Mouse (Mus musculus): ENCODE results near the gene Dock9.

Dock9 gene

DNA sequence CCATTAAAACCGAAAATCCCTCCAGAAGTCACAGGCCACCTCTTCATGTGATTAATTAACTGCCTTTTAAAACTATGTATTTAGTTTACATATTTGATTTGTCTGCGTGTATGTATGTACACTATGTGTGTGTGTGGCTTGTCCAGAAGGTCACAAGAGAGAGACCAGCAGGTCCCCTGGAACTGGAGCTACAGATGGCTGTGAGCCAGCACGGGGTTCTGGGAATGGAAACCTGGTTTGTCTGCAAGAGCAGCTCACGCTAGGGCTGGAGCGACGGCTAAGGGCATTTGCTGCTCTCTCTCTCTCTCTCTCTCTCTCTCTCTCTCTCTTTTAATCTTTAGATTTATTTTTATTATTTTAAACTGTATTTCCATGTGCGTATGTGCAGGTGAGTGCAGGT lies 144.4 kb downstream of the Dock9 start:
- no peak for TF ChIP-seq GATA4 (IDR thresholded peaks at IDR 0.05; ENCODE audit: insufficient replicate concordance, low read length)

GRCm38 (mm10) chr14:121648581-121649060 lies 149.0 kb downstream of the Dock9 start:
- no peak for TF ChIP-seq GATA4 (IDR thresholded peaks at IDR 0.05; ENCODE audit: insufficient replicate concordance, low read length)

DNA sequence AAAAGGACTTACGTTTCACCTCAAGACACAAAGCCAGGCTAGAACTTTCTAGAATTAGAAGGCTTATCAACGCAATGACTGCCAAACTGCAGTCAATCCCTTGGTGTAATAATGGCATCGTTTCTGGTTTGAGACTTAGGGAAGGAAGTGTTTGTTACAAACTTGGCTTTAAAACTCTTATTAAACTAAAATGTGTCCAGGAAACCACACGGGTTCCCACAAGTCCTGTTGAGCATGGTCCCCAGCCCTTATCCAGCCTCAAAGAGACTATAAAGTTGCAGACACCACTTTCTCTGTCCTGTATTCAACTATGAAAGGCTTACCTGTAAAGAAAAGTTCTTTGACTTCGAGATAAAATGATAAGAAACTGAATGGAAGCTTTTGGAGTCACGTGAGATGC lies 149.9 kb downstream of the Dock9 start:
- no peak for TF ChIP-seq GATA4 (IDR thresholded peaks at IDR 0.05; ENCODE audit: insufficient replicate concordance, low read length)

- no peak for TF ChIP-seq GATA4 (IDR thresholded peaks at IDR 0.05; ENCODE audit: insufficient replicate concordance, low read length)
These were observed 151.0 kb downstream of the Dock9 start for GRCm38 (mm10) chr14:121646617-121647016.

GRCm38 (mm10) chr14:121644302-121644701 lies 153.3 kb downstream of the Dock9 start:
- TF ChIP-seq GATA4 (IDR thresholded peaks at IDR 0.05; ENCODE audit: insufficient replicate concordance, low read length): no peak

DNA sequence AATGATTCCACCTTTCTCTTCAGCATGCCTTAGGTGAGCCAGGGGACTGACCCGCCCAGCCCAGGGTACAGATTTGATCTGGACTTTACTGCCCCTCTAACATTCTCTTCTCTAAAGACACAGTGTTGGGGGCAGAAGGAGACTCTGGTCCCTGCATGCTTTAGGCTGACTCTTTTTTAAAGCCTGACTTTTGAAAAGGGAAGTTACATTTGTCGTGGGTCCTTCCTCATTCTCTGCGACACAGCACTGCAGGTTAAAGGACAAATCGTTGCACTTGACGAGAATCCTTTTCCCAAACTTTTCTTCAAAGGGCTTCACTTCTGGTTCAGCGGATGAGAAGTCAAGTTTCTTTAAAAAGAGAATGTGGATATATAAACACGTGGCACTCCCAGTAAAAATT lies 156.4 kb downstream of the Dock9 start:
- no peak for TF ChIP-seq GATA4 (IDR thresholded peaks at IDR 0.05; ENCODE audit: insufficient replicate concordance, low read length)

DNA sequence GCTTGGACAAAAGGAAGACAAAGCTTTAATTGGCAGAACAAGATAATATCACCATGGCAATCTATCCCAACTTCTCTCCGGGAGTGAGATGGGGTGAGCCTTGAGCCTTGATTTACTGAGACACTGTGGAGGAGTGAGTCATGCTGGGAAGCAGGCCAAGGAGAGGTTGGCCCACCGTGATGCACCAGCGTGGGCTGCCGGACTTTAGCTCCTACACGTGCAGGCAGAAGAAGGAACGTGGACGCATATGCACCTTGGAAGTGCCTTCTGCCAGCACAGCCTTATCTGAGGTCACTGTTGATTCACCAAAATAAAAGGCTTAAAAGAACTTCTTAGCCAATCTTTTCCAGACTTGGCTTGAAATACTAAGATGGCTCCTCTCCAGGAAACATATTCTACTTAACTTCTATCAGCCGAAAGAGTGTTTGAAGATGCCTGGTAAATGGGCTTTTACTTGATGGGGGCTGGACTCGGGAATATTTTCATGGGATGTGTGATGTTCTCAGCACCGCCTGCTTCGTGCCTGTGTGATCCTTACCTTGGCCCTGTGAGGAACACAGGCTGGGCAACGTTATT lies 160.6 kb downstream of the Dock9 start:
- no peak for TF ChIP-seq GATA4 (IDR thresholded peaks at IDR 0.05; ENCODE audit: insufficient replicate concordance, low read length)

DNA sequence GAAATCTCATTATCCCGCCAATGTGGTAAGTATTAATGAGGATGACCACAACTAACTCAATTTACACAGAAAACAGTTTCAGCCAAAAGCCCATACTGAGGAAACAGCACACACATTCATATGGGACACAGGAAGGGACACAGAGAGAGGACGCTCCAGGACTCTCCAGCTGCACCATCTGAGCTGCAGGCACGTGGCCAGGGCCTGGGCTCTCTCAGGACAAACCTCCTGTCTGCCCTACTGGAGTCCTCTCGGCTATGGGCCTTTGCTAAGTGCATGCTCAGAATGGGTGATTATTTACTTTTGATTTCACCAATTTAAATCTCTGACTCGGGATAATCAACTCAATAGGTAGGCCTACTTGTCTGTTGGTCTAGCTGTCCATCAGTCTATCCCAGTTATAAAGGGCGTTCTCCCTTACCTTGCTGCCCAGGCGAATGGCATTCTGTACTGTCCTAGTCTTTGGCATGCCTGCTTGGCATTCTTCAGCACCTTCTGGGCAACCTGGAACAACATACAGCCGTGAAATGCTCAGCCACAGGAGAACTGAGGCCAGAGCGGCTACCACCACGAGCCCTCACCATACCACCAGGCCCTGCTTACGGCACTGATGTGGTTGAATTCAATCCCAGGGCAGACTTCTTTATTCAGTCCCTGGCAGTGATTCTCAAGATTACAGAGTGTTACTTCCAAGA lies 162.8 kb downstream of the Dock9 start:
- no peak for TF ChIP-seq GATA4 (IDR thresholded peaks at IDR 0.05; ENCODE audit: insufficient replicate concordance, low read length)

GRCm38 (mm10) chr14:121634093-121634735 lies 163.4 kb downstream of the Dock9 start:
- no peak for TF ChIP-seq GATA4 (IDR thresholded peaks at IDR 0.05; ENCODE audit: insufficient replicate concordance, low read length)

- TF ChIP-seq GATA4 (IDR thresholded peaks at IDR 0.05; ENCODE audit: insufficient replicate concordance, low read length): no peak
These were observed 165.7 kb downstream of the Dock9 start for GRCm38 (mm10) chr14:121631934-121632333.

- TF ChIP-seq GATA4 (IDR thresholded peaks at IDR 0.05; ENCODE audit: insufficient replicate concordance, low read length): no peak
These were observed 170.9 kb downstream of the Dock9 start for GRCm38 (mm10) chr14:121626741-121627140.

DNA sequence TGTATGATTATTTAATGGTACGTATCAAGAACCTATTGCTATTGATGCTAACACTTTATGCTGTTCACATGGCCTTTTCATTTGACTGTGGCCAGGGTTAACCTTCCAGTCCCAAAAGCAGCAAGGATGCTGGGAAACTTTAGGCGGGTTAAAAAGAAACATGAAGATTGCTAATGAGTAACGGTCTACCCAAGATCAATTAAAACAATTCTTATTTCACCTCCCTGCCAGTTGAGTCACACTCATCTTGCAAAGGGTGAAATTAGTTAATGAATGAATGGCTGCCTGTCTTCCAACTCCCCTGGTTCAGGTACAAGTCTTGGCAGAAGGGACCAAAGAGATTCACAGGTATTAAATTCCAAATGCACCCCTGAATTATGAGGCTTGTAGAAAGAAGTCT lies 175.8 kb downstream of the Dock9 start:
- no peak for TF ChIP-seq GATA4 (IDR thresholded peaks at IDR 0.05; ENCODE audit: insufficient replicate concordance, low read length)

DNA sequence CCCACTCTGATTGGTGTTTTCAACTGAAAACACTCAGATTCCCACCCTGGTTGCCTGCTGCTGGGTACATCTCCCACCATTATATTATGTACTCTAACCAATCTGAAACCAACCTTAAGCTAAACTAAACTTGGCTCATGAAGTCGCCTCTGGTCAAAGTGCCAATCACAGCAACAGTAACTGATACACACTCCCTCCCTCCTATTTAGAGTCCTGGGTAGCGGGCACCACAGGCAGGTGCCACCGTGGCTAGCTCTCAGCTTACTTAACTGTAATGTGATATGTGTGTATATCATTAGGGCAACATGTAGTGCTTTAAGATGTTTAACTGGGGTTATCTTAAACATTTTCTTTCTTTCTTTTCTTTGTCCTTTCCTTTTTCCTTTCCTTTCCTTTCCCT lies 177.1 kb downstream of the Dock9 start:
- TF ChIP-seq GATA4 (IDR thresholded peaks at IDR 0.05; ENCODE audit: insufficient replicate concordance, low read length): no peak

DNA sequence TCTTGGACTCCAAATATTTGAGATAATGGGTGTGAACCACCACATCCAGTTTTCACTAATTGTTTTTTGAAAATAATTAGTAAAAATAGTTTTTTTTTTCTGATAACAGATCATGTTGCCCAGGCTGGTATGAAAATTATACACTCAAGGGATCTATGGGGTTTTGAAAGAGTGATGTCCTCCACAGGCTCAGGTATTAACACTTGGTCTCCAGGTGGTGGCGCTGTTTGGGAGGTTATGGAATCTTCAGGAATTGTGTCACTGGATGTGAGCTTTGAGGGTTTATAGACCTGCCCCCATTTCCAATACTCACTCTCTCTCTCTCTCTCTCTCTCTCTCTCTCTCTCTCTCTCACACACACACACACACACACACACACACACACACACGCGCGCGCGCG lies 177.5 kb downstream of the Dock9 start:
- no peak for TF ChIP-seq GATA4 (IDR thresholded peaks at IDR 0.05; ENCODE audit: insufficient replicate concordance, low read length)

DNA sequence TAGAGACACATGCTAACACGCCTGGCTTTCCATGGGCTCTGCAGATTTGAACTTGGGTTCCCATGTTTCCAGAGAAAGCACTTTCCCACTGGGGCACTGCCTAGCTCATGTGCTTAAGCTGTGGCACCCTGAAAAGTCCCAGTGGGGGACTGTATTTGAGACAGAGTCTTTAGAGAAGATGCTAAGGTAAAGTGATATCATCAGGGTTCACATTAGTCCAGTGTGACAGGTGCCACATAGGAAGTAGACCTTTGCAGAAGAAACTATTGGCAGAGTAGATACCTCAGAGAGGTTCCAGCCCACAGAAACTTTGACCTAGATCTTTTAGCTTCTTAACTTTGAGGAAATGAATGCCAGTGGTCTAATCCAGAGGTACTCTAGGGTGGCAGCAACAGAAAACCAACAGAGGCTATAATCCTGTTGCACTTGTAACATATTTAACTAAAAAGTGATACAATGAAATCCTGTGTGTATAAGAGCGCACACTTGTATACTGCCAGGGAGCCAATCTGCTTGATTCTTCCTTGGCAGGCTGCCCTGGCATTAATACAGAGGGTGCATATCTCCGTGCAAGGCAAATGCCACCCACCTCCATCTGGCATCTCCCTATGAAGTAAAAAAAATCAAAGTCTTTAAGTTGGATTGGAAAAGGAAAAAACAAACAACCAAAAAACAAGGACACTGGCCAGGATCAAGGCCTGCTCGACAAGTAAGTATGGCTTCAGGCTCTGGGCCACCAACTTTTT lies 179.8 kb downstream of the Dock9 start:
- TF ChIP-seq GATA4 (IDR thresholded peaks at IDR 0.05; ENCODE audit: insufficient replicate concordance, low read length): no peak

GRCm38 (mm10) chr14:121615431-121615830 lies 182.2 kb downstream of the Dock9 start:
- TF ChIP-seq GATA4 (IDR thresholded peaks at IDR 0.05; ENCODE audit: insufficient replicate concordance, low read length): no peak
